Mouse (Mus musculus): Measurements from ENCODE around the gene Saa2.

Gene Saa2

DNA sequence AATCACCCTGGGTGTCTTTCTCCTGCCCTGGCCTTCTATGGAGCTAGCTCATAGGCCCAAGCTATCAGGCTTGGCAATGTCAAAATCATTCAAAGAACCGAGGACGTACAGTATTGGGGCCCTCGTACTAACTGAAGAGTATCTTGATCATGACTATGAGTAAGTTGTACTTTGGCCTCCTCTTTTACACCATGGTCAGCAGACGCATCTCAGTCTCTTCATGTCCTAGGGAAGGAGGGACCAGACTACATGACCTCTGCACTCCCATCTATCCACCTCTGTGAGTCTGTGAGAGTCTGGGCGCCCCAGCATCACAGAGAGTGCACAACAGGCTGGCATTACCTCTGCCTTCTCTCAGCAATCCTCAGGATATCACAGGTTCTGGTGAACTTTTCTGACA is 11.0 kb downstream of the Saa2 start:
- in situ Hi-C loops (cut with MboI, MseI), result no loop called here

DNA sequence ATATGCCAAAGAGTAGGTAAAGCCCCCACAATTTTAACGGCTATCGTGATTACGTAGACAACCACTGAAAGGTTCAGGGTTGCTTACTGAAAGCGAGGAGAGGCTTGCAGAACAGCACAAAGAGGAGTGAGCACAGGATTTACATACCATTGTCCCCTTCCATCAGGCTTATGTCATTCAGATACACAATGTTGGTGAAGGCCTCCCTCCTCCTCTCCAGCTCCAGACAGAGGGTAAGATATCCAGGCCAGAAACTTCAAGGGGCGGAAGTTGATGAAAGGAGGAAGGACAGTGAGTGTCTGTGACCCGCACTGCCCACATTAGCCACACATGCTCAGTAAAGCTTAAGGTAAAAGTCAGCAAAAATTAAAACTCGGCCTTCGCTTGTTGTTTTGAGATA is 13.1 kb downstream of the Saa2 start:
- in situ Hi-C loops (cut with MboI, MseI), result no loop called here

DNA sequence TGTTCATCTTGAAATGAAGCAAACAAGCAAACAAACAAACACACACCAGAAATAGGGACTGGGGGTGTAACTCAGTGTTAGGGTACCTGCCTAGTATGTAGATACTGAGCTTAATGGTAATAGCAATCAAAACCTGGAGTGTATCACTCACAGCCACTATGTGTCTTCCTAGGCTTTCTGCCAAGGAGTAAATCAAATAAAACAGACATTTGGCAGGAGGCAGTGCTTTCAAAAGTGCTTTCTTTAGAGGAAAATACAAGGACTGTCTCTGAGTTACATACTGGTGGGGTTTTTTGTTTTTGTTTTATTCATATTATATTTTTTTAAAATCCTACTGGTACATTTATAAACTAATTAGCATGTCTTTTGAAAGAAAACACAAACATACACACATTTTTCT is 15.8 kb downstream of the Saa2 start:
- in situ Hi-C loops (cut with MboI, MseI), result no loop called here

DNA sequence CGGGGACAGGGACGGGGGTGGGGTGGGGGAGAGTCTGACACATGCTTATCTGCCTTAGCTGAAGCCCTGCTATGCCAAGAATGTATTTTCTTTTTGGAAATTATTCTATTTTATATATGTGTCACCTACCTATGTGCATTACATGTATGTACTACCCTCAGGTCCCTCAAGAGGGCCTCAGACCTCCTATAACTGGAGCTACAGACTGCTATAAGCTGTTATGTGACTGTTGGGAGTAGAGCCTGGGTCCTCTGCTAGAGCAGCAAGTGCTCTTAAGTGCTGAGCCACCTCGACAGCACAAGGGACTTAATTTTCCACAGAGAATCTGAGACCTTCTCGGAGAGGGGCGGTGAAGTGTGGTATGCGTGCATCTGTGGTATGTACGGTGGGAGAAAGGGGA is 16.9 kb downstream of the Saa2 start:
- in situ Hi-C loops (cut with MboI, MseI), result no loop called here

DNA sequence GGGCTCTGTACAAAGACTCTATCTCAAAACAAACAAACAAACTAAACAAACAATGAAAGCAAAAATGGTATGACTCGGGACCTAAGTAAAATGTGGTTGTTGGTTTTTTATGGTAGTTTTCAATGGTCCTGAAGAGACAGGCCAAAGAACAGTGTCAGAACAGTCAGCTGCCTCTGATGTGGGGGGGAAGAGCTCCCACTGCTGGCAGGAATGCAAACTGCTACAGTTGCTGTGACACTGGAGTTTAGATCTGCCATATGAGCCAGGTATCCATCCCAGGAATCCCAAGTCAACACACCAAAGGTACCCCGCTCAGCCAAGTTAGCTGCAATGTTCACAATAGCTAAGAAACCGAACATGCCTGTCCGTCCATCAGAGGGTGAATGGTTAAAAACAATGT is 19.1 kb downstream of the Saa2 start:
- in situ Hi-C loops (cut with MboI, MseI), result no loop called here

DNA sequence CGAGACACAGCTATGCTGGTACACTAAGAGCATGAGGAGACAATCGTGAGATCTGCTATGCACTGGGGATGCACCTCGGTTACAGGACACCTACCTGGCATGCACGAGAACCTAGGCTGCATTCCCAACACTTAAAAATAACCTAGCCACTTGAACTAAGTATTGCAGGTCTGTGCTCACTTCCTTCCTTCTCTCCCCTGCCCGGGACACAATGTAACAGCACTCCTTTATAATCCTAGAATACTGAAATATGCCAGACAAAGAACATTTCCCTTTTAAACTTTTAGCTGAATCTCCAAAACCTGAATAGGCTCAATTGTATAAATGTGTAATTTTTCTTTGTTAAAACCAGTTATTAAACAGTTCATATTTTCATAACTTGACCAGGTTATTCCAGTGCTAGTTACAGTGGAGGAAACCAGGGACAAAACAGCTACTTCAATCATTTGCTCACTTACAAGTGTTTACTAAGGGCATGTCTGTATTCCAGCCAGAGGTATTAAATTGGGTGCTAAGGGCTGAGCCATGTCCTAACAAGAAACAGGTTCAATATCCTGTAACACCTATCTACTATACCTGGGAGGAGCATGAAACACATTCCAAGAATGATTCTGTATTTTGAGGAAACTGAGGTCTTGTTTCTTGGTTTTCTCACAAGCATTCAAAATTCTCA is 37.7 kb downstream of the Saa2 start:
- in situ Hi-C loops (cut with MboI, MseI), result no loop called here

DNA sequence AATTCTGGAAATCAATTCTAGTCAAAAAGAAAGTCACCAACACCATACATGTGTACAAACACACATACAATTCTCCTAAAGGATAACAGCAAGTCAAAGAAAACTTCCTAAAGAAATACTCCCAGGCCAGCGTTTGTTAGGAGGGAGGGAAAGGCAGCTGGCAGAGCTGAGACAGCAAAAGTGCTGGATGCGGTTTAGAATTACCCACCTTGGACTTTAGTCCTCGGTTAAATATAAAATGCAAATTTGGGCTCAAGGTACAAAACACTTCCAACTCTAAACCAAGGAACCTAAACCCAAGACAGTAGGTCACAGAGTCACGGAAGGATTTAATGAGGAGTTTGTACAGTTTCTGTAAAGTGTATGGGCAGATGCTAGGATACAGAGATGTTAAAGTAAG is 42.3 kb downstream of the Saa2 start:
- in situ Hi-C loops (cut with MboI, MseI), result no loop called here

DNA sequence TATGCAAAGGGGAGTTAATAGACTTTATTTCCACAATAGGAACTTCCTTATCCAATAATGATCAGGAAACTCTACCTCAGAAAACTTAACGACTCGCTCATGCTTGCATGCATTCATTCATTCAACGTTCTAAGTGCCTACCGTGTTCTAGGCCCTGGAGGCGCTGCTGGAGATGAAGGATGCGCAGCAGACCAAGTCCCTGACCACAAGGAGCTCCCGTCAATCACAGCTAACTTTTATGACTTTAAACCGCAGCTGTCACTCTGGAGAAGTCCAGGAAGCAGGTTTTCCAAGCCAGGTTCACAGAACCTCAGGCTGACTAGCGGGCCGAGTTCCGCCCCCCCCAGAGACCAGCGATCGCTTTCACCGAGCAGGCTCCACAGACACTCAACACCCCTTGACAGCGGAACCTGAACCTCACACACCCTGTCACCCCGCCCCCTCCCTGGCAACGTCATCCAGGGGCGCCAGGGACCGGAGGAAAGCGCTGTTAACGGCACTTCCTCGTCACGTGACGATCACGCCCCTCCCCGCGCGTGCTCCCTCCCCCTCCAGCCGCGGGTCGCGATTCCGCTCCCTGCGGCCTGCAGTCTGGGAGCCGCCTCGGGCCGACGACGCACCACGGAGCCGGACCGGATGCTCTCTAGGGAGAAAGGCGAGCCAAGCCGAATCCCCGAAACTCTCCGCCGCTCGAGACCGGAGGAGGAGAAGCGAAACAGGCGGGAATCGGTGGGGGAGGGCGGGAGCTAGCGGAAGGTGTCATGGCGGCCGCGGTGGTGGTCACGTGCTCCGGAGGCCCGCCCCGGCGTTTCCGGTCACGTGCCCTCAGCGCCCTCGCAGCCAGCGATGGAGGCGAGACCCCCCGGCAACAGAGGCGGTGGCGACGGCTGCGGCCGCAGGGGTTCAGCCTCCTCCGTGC is 44.0 kb downstream of the Saa2 start, which contains the start of the genes Hps5 and Gtf2h1:
Gene Hps5 (minus strand): TSS at position 778 of the 919 bp plus-strand sequence.
Gene Gtf2h1 (plus strand): TSS at position 817 of the 919 bp plus-strand sequence.
- in situ Hi-C loops (cut with MboI, MseI), result loop anchor here (5.0 kb wide), 1 partner anchor 47 kb away; the partner anchor contains the start of gene Ldha

DNA sequence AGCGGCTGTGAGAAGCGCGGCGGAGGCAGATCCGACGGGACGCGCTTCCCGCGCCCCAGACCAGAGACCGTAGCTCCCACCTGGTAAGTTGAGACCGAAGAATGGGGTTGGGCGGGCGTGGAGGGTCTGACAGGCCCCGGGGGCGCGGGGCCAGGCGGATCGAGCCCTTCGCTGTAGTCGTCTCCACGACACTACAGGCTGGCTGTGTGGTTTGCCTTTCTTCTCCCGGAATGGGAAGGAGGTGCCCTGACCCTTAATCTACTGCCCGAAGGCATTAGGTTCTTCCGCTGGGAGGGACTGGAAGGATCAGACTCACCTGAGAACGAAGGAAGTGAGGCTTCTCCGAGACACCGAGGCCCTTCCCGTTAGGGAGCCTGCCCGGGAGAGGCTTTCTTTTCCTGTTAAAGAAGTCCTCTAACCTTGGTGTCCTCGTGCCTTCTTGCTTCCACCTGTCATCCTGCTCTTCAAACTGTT is 44.7 kb downstream of the Saa2 start:
- in situ Hi-C loops (cut with MboI, MseI), result loop anchor here (5.0 kb wide), 1 partner anchor 46 kb away; the partner anchor contains the start of gene Ldha

DNA sequence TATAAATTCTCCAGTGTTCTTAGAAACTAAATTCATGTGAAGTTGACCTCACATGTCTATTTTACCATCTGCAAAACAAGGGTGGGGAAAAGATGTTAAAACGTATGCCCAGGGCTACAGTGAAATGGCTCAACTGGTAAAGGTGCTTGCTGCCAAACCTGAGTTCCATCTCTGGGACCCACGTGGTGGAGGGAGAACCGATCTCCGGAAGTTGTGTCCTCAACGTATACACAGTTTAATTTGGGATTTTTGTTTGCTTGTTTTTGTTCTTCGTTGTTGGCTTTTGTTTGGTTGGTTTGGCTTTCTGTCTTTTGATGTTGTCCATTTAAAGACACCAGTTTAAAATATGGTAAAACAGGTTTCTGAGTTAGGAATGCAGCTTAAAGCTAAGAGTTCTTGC is 45.2 kb downstream of the Saa2 start:
- in situ Hi-C loops (cut with MboI, MseI), result loop anchor here (5.0 kb wide), 1 partner anchor 46 kb away; the partner anchor contains the start of gene Ldha

Data from T-helper 1 cell (primary cell).